Comparison of ENCODE assay signal across 8 mouse cellular contexts in genomic region chr11:6528186-6529006, GRCm38 (mm10). TPM values are rescaled to one million over a fixed set of nuclear protein-coding genes. Genes with fewer than 3 reads are reported as not detected.
DNase-seq lines count a peak whose midpoint lies in the region; ATAC-seq and TF ChIP-seq lines count a peak whose summit lies in the region.

No protein-coding gene starts in this region.

- peaks cover 27% of the 10 kb centered on the region for H3K79me2 ChIP-seq in MEL (ENCODE audit: control insufficient read depth, insufficient read depth, low read length, poor library complexity)

- TF ChIP-seq POLR2A in MEL (IDR thresholded peaks at IDR 0.05; ENCODE audit: control insufficient read depth in 1 of 2, insufficient read depth in 1 of 2, low read depth in 1 of 2, low read length in 2 of 2, poor library complexity in 1 of 2) = peak; percentile 96 to 97
- TF ChIP-seq POLR2A in cerebellum, adult 2 months (IDR thresholded peaks at IDR 0.05; ENCODE audit: borderline replicate concordance, insufficient read depth, low read length) = peak; percentile 76

- no peaks in the 10 kb centered on the region for H3K27me3 ChIP-seq in MEL (ENCODE audit: control insufficient read depth in 1 of 2, insufficient read depth in 2 of 2, low read length in 2 of 2)
- no peaks in the 10 kb centered on the region; the same call in 1 of the 2 replicates for H3K27me3 ChIP-seq in cerebellum, adult 2 months (ENCODE audit: control insufficient read depth, insufficient read depth, low read length)
- no peaks in the 10 kb centered on the region for H3K27me3 ChIP-seq in forebrain, postnatal 0 days (ENCODE audit: insufficient read depth, low read length)
- H3K27me3 ChIP-seq in lung, embryonic 16.5 days (ENCODE audit: control insufficient read depth, insufficient read depth, low read depth, low read length) = no peaks in the 10 kb centered on the region

- peaks cover 20 to 22% of the 10 kb centered on the region in 2 experiments for H3K36me3 ChIP-seq in MEL (ENCODE audit: control insufficient read depth in 1 of 2, insufficient read depth in 2 of 2, low read length in 2 of 2)
- peaks cover 21% of the 10 kb centered on the region for H3K36me3 ChIP-seq in forebrain, postnatal 0 days (ENCODE audit: insufficient read depth)
- H3K36me3 ChIP-seq in lung, embryonic 16.5 days (ENCODE audit: control insufficient read depth, insufficient read depth, low read length) = peaks cover 19% of the 10 kb centered on the region

- under 1% methylated on average over 51 of the region's 51 CpGs for WGBS in cerebellum, adult 2 months
- whole genome bisulfite sequencing in forebrain, postnatal 0 days = 1% methylated on average over 51 of the region's 51 CpGs
- under 1% methylated on average over 51 of the region's 51 CpGs for WGBS in lung, embryonic 16.5 days

- H3K9ac ChIP-seq in MEL (ENCODE audit: control insufficient read depth, low read depth, low read length, poor library complexity, severe bottlenecking) = peak overlapping the region; percentile 94
- peak overlapping the region; percentile 67 for H3K9ac ChIP-seq in forebrain, postnatal 0 days
- H3K9ac ChIP-seq in lung, embryonic 16.5 days (ENCODE audit: low read length) = peak overlapping the region; percentile 83

- peak overlapping the region; percentile 76 for H3K4me2 ChIP-seq in forebrain, postnatal 0 days (ENCODE audit: low read depth)
- peak overlapping the region; percentile 87 for H3K4me2 ChIP-seq in lung, embryonic 16.5 days (ENCODE audit: low read depth, low read length)

- H3K4me3 ChIP-seq in MEL (ENCODE audit: control insufficient read depth in 1 of 2, insufficient read depth in 1 of 2, low read depth in 2 of 2, low read length in 2 of 2) = peak overlapping the region; percentile 76 to 94
- peak overlapping the region; percentile 68 for H3K4me3 ChIP-seq in cerebellum, adult 2 months (replicated peaks; ENCODE audit: insufficient read depth, low read depth, low read length)
- H3K4me3 ChIP-seq in forebrain, postnatal 0 days (ENCODE audit: low read depth, low read length) = peak overlapping the region; percentile 51
- H3K4me3 ChIP-seq in lung, embryonic 16.5 days (ENCODE audit: low read length) = peak overlapping the region; percentile 77

- peak; percentile 100 for DNase-seq in MEL (ENCODE audit: low read depth, low spot score)
- peak; percentile 96 to 99 for DNase-seq in cerebellum, adult 2 months
- DNase-seq in forebrain, postnatal 0 days = peak; percentile 100
- DNase-seq in layer of hippocampus, adult 9-10 months (ENCODE audit: low spot score) = peak; percentile 96
- DNase-seq in ovary, postnatal 10 days (ENCODE audit: low spot score) = peak; percentile 94
- DNase-seq in thymus, postnatal 10 days (ENCODE audit: low spot score in 2 of 2) = peak; percentile 92 to 99

- peak in 1 of 2 experiments; percentile 44; a peak in 1 of 4 replicates for TF ChIP-seq EP300 in MEL (IDR thresholded peaks at IDR 0.05; ENCODE audit: low read depth in 1 of 2, low read length in 2 of 2)

- no peaks in the 10 kb centered on the region for H3K9me3 ChIP-seq in MEL (replicated peaks; ENCODE audit: insufficient read depth, low read length)
- H3K9me3 ChIP-seq in forebrain, postnatal 0 days (ENCODE audit: low read length) = no peaks in the 10 kb centered on the region
- H3K9me3 ChIP-seq in lung, embryonic 16.5 days (ENCODE audit: control insufficient read depth, low read length) = no peaks in the 10 kb centered on the region

- peak; percentile 17; the same call in 1 of the 2 replicates for TF ChIP-seq RAD21 in MEL (IDR thresholded peaks at IDR 0.05; ENCODE audit: low read depth, low read length)

- peak; percentile 99 for ATAC-seq in forebrain, postnatal 0 days
- ATAC-seq in hematopoietic stem cell, adult 5-6 weeks (replicated peaks in 1 of 2; ENCODE audit: insufficient read depth in 1 of 2, low FRiP score in 2 of 2, low TSS enrichment in 1 of 2, low read depth in 1 of 2, poor library complexity in 2 of 2, severe bottlenecking in 2 of 2) = peak; percentile 90 to 98
- ATAC-seq in lung, embryonic 16.5 days (ENCODE audit: low read depth) = peak; percentile 98

- peaks cover 0 to 15% of the 10 kb centered on the region in 2 experiments; a peak in 2 of 4 replicates for H3K4me1 ChIP-seq in MEL (ENCODE audit: control insufficient read depth in 1 of 2, insufficient read depth in 2 of 2, low read length in 2 of 2)
- no peaks in the 10 kb centered on the region for H3K4me1 ChIP-seq in cerebellum, adult 2 months (ENCODE audit: control insufficient read depth, insufficient read depth, low read length)
- peaks cover 8% of the 10 kb centered on the region; the same call in 1 of the 2 replicates for H3K4me1 ChIP-seq in forebrain, postnatal 0 days (ENCODE audit: insufficient read depth)
- peaks cover 3% of the 10 kb centered on the region; the same call in 1 of the 2 replicates for H3K4me1 ChIP-seq in lung, embryonic 16.5 days (replicated peaks; ENCODE audit: control insufficient read depth, insufficient read depth, low read length)

- peak overlapping the region; percentile 93 for H3K27ac ChIP-seq in MEL (ENCODE audit: control insufficient read depth, low read depth, low read length)
- H3K27ac ChIP-seq in cerebellum, adult 2 months (ENCODE audit: insufficient read depth, low read length) = peak overlapping the region; percentile 47
- H3K27ac ChIP-seq in forebrain, postnatal 0 days (ENCODE audit: low read depth, low read length) = peak overlapping the region; percentile 82
- peak overlapping the region; percentile 88 for H3K27ac ChIP-seq in lung, embryonic 16.5 days (ENCODE audit: low read length)

- TF ChIP-seq CTCF in MEL (IDR thresholded peaks at IDR 0.05 in 2 of 3, conservative IDR thresholded peaks at IDR 0.05 in 1 of 3; ENCODE audit: control insufficient read depth in 1 of 3, insufficient read depth in 1 of 3, low read depth in 2 of 3, low read length in 3 of 3, poor library complexity in 1 of 3, severe bottlenecking in 1 of 3) = peak; percentile 56 to 77 (median 72)
- peak; percentile 78 for TF ChIP-seq CTCF in cerebellum, adult 2 months (IDR thresholded peaks at IDR 0.05; ENCODE audit: borderline replicate concordance, insufficient read depth, low read depth, low read length)
- TF ChIP-seq CTCF in forebrain, postnatal 0 days (IDR thresholded peaks at IDR 0.05; ENCODE audit: low read depth) = peak; percentile 83

TF ChIP-seq in MEL, 35 proteins besides CTCF, POLR2A, EP300 and RAD21 (continues in another document):
- TF ChIP-seq TBP (IDR thresholded peaks at IDR 0.05; ENCODE audit: low read depth, low read length) (peak; percentile 93), SIN3A (IDR thresholded peaks at IDR 0.05; ENCODE audit: low read length) (peak; percentile 95), BHLHE40 (IDR thresholded peaks at IDR 0.05; ENCODE audit: borderline replicate concordance, low read depth, low read length) (peak; percentile 98), ZNF384 (IDR thresholded peaks at IDR 0.05; ENCODE audit: low read depth, low read length) (no peak), POLR2AphosphoS5 (IDR thresholded peaks at IDR 0.05; ENCODE audit: borderline replicate concordance, low read depth, low read length) (0 out of 2 replicates have a peak, but pooled peaks have one; percentile 92), JUND (IDR thresholded peaks at IDR 0.05; ENCODE audit: low read depth, low read length) (no peak), CHD1 (IDR thresholded peaks at IDR 0.05; ENCODE audit: low read depth, low read length) (no peak), TCF12 (IDR thresholded peaks at IDR 0.05; ENCODE audit: low read depth, low read length) (peak; percentile 82), ZKSCAN1 (IDR thresholded peaks at IDR 0.05; ENCODE audit: low read depth, low read length) (no peak), MYC (IDR thresholded peaks at IDR 0.05; ENCODE audit: low read depth, low read length) (peak; percentile 100), MXI1 (IDR thresholded peaks at IDR 0.05; ENCODE audit: low read depth, low read length) (peak; percentile 100), MEF2A (IDR thresholded peaks at IDR 0.05; ENCODE audit: extremely low read depth, insufficient replicate concordance, low read depth, low read length, poor library complexity, severe bottlenecking) (no peak), E2F4 (IDR thresholded peaks at IDR 0.05; ENCODE audit: borderline replicate concordance, low read depth, low read length) (peak; percentile 93), GATA1 (IDR thresholded peaks at IDR 0.05; ENCODE audit: low read depth, low read length) (peak; percentile 19; the same call in 1 of the 2 replicates), NELFE (IDR thresholded peaks at IDR 0.05; ENCODE audit: low read depth, low read length) (peak; percentile 99)

RNA-seq across cellular contexts. Expression of gene Myo1g, which starts 7.6 kb away (rescaled TPM):
- 19.4 and 22.8 TPM in 2 replicates for total RNA-seq in MEL (2012; rRNA removed)
- 10 to 100 TPM in 1 of 2 experiments, not detected in 1; 33.3 TPM for polyA plus RNA-seq in MEL (2012; ENCODE audit: insufficient read depth in 1 of 2, insufficient read length in 2 of 2, low read depth in 1 of 2, low replicate concordance in 2 of 2, missing spikeins in 1 of 2)
- 0.77 and 0.86 TPM in 2 replicates for polyA plus RNA-seq in cerebellum, adult 2 months (2012; rRNA removed)
- 0.23 and 0.90 TPM in 2 replicates for total RNA-seq in forebrain, postnatal 0 days (2014; rRNA removed)
- 0.24 and 0.75 TPM in 2 replicates for polyA plus RNA-seq in forebrain, postnatal 0 days (2015; fragmentation: Nextera tagmentation; extraction: Ambion mirVana)
- total RNA-seq in hematopoietic stem cell, adult 5-6 weeks (2017) = 41.4 and 46.3 TPM in 2 replicates
- 3.8 and 5.0 TPM in 2 replicates for polyA plus RNA-seq in lung, embryonic 16.5 days (2015; fragmentation: Nextera tagmentation; extraction: Ambion mirVana)

RNA-seq across cellular contexts. Expression of gene Ccm2, which starts 18.3 kb away (rescaled TPM):
- 65.2 and 66.4 TPM in 2 replicates for total RNA-seq in MEL (2012; rRNA removed)
- 10 to 100 TPM in 1 of 2 experiments, not detected in 1; 49.2 TPM for polyA plus RNA-seq in MEL (2012; ENCODE audit: insufficient read depth in 1 of 2, insufficient read length in 2 of 2, low read depth in 1 of 2, low replicate concordance in 2 of 2, missing spikeins in 1 of 2)
- 86.8 and 92.5 TPM in 2 replicates for polyA plus RNA-seq in cerebellum, adult 2 months (2012; rRNA removed)
- total RNA-seq in forebrain, postnatal 0 days (2014; rRNA removed) = 58.9 and 65.6 TPM in 2 replicates
- 84.0 and 84.7 TPM in 2 replicates for polyA plus RNA-seq in forebrain, postnatal 0 days (2015; fragmentation: Nextera tagmentation; extraction: Ambion mirVana)
- total RNA-seq in hematopoietic stem cell, adult 5-6 weeks (2017) = 46.1 and 80.2 TPM in 2 replicates
- 79.1 and 79.3 TPM in 2 replicates for polyA plus RNA-seq in lung, embryonic 16.5 days (2015; fragmentation: Nextera tagmentation; extraction: Ambion mirVana)

RNA-seq across cellular contexts. Expression of gene Purb, which starts 52.7 kb away (rescaled TPM):
- 29.3 and 33.9 TPM in 2 replicates for total RNA-seq in MEL (2012; rRNA removed)
- polyA plus RNA-seq in MEL (2012; ENCODE audit: insufficient read depth in 1 of 2, insufficient read length in 2 of 2, low read depth in 1 of 2, low replicate concordance in 2 of 2, missing spikeins in 1 of 2) = 10 to 100 TPM; 23.1 to 32.7 TPM
- 76.9 and 81.9 TPM in 2 replicates for polyA plus RNA-seq in cerebellum, adult 2 months (2012; rRNA removed)
- 49.9 and 53.5 TPM in 2 replicates for total RNA-seq in forebrain, postnatal 0 days (2014; rRNA removed)
- 10.9 and 18.6 TPM in 2 replicates for polyA plus RNA-seq in forebrain, postnatal 0 days (2015; fragmentation: Nextera tagmentation; extraction: Ambion mirVana)
- 75.8 and 78.8 TPM in 2 replicates for total RNA-seq in hematopoietic stem cell, adult 5-6 weeks (2017)
- polyA plus RNA-seq in lung, embryonic 16.5 days (2015; fragmentation: Nextera tagmentation; extraction: Ambion mirVana) = 31.2 and 32.6 TPM in 2 replicates

Comparison
In these comparisons a context has a peak if more than half of its experiments do, and no peak if none do; other contexts are left out.
1. Peak in every context shown above with its lines: DNase-seq, ATAC-seq, H3K4me3 ChIP-seq and H3K27ac ChIP-seq.